Mouse (Mus musculus) embryo, embryonic 10.5 days (tissue): ENCODE measurements around the gene Trp73.

ENCODE experiments used
- DNase-seq: peaks from one replicate; pipeline ENCODE4 v3.0.0-alpha.2; 2015; ENCODE audit warnings: low spot score

The Trp73 gene

DNA sequence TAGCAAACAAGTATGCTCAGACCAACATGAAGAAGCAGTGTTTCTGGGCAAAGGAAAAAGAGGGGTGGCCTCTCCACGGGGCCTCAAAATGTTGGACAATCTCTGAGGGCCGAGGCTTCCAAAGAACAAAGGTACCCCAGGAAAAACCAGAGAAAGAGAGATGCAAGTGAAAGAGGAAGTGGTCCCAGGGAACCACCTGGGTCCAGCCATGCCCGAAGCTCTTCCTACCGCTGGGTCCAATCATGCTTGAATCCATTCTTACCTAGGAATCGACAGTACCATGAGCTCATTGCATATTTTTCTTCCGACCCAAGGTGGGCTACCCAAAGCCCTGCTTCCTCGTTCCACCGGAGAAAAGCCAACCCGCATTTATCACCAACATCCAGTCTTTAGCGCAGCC lies 36.1 kb downstream of the Trp73 start:
- DNase-seq, result no peak

DNA sequence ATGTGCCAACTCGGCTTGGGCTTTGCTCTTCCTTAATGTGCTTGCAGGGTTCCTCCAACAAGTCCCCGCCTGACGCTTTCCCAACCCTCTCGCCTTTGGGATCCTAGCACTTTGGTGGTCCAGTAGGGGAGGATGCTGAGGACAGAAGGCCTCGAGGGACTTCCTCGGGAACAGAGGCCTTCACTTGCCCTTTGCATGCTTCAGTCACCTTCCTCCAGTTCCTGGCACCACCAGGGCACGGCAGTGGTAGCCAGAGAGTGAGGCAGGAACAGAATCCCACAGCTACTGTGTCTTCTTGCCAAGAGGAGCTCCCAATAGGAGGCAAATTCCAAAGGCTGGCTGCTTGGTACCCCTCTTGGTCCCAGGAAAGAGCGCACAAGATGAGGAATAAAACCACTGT lies 36.6 kb downstream of the Trp73 start:
- no peak for DNase-seq

DNA sequence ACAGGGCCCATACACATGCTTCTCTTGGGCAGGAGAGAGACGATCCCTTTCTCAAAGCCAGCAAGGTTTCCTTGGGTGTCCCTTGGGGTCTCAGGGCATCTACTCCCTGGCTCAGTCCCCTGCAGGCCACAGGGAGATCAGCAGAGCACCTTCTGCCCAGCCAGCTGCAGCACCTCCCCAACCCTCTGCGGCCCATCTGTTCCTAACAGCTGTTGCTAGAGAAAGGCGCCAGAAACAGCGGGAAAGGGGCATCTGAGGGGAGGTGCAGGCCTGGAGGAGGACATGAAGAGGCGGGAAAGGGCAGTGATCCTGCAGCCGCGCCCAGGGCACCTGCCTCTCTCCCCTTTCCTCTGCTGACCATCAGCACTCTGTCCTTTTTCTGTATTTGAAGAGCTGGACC lies 40.6 kb downstream of the Trp73 start:
- DNase-seq, result no peak

DNA sequence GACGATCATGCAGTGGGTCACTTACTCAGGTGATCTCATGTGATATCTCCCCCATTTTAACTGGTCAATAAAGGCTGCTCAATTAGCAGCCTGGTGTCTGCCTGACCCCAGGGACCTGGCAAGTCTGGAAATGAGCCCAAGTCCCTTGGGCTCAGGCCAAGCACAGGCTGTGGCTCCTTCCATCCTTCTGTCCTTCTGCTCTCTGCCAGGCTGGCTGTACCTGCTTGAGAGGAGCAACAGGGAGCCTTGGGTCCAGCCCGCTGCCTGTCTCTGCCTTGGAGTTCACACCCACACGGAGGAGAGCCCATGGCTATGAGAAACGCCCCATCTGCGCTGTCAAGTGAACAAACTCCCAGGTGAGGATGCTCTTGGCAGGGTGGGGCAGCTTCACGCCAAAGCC lies 43.9 kb downstream of the Trp73 start:
- no peak for DNase-seq

DNA sequence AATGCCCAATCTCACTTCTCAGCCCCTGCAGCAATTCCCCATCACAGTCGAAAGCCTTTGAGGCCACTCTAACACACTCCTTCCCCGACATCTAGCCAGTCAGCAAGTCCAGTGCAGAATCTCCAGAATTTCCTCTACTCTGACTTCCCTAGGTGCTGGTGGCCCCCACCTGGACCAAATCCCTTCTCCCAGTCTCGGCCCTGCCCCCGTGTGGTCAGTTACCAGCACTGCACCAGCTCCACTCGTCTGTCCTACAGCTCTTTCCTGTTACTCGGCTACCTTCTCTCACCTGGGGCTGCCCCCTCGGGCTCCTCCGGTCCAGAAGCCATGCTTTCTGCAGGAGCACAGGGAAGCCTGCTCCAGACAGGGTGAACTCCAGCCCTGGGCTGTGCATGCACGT lies 46.8 kb downstream of the Trp73 start:
- peak; percentile 31 for DNase-seq

DNA sequence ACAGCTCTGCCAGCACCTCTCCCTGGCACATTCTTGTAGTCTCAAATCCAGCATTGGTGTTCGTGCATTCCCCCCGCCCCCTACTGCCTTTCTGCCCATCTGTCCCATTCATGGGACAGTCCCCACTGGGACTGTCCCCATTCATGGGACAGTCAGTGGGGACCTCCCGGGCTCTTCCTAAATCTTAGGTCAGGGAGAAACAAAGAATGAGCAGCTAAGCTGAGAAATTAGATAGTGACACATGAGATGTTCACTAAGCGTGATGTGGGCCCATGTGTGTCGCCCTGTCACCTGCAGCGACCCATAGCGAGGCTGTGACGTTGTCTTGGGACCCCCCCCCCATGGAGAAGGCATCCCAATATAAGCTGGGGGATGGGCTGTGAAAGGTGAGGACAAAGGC lies 48.7 kb downstream of the Trp73 start:
- DNase-seq, result no peak

DNA sequence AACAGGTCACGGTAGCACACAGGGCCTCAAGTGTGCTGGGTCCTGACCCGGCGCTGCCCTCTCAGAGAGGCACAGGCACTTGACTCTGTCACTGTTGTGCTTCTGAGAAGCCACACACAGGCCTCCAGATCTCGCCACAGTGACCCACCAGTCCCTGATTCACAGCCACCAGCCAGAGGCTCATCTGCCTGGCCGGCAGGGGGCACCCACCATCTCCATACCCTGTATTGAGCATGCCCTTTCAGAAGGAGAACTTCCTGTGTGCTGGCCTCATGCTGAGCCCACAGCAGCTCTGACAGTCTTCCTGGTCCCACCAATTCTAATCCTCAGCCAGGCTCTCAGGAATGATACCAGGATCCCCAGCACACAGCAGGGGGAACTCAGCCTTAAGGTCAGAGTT lies 50.8 kb downstream of the Trp73 start:
- no peak for DNase-seq

DNA sequence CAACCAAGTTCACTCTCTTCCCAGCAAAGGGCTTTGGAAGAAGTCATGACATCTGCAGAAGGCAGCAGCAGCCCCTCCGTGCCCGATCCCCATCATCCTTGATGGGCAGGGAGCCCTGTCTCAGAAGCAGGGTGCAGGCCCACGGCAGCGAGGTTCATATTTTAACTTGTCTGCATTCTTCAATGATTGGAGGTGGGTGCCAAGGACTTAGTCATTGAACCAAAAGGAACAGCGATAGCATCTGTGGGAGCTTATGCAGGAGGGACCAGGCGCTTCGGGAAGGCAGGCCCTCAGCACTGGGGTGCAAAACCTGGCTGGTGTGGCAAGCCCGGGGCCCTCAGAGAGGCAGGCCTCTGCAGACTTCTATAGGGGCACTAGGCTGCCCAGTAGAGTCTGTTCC lies 53.6 kb downstream of the Trp73 start:
- DNase-seq, result no peak

DNA sequence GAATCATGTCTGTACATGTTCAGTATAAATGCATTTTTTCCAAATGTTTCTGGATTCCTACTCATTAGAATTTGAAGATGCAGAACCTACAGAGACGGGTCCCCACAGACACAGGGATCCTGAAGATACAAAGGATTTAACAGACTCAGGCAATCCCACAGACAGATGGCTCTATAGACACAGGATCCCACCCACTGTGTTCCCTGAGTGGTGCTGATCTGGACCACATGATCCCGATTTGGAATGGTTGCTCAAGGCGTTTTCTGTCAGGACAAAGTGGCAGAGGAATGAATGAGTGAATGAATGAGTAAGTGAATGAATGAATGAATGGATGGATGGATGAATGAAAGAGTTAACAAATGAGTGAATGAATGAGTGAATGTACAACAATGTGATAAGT lies 54.2 kb downstream of the Trp73 start:
- no peak for DNase-seq

DNA sequence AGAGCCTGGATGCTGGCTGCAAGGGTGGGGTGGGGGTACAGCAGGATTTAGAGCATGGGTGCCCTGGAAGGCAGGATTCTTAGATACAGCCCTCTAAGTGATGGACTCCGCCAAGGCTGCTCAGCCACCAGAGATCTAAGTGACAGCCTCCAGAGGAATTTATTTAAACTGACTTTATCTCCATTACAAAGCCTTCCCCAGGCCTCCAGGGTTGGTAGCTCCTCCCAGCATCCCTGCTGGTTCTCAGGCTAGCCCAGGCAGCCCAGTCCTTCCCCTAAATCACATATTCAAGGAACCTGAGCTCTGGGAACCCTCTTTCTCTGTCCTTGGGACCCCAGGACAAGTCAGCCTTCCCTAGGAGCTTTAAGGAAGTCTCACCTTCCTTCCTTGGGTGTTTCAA lies 58.0 kb downstream of the Trp73 start:
- no peak for DNase-seq

DNA sequence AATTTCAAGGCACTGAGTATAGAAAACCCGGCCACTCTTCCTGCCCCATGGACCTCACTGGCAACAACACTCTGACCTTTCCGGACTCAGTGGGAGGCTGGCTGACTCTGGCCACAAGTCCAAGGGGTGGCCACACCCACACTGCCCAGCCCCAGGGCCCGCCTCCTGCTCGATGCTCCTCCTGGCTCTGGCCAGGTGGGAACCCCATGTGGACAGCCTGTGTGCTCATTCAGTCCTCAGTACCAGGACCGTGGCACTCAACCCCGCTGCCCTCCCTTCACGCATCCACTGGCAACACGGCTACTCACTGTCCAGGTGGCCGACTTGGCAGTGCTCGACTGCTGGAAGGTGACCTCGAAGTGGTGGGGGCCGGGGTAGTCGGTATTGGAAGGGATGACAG lies 59.0 kb downstream of the Trp73 start:
- no peak for DNase-seq

DNA sequence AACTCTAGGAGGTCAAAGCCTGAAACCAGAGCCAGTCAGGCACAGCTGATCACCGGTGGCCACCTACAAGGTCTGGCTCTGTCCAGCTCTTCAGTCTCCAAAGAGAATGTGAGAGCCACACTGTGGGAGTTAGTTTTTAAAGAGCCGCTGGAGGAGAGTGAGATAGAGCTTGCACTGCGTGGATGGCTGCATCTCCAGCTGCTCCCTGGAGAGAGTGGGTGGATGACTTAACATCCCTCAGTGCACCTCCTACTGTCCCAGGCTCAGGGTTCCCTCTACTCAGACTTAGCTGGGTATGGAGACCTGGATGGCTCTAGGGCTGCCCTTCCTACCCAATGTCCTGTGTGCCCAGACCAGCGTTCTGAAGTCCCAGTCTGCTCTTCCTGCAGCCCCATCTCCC lies 59.8 kb downstream of the Trp73 start:
- DNase-seq, result no peak

DNA sequence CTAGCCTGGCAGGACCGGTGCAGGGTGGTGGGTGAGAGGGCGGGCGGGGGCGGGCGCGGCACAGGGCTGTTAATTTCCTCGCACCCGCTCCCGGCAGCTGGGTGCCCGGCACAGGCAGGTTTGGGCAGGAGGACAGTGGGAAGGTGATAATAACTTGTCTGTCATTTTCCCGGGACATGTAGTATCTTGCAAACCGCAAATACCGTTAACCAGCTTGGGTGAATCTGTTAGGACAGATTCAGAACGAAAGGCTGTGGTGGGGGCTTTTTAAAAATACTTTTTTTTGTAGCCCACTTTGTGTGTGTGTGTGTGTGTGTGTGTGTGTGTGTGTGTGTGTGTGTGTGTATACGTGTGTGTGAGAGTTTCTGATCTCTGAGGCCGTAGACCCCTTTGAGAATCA lies 68.1 kb downstream of the Trp73 start:
- DNase-seq, result no peak

DNA sequence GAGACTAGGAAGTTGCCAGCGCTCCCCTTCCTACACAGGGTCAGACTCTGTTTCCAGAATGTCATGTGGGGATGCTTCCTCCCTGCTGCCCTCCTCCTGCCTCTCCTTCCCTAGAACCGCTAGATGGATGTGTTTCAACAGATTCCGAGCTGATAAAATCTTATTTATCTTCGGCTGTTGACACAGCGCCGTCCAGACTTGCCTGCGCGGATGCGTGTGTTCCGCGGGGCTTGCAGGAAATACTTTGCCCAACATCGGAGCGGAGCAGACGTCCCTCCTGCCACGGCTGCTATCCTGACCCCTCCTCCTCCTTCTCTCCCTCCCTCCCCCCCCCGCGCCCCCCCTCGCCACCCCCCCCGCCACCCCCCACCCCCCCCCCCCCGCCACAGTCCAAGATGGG lies 68.5 kb downstream of the Trp73 start:
- peak; percentile 9 for DNase-seq

DNA sequence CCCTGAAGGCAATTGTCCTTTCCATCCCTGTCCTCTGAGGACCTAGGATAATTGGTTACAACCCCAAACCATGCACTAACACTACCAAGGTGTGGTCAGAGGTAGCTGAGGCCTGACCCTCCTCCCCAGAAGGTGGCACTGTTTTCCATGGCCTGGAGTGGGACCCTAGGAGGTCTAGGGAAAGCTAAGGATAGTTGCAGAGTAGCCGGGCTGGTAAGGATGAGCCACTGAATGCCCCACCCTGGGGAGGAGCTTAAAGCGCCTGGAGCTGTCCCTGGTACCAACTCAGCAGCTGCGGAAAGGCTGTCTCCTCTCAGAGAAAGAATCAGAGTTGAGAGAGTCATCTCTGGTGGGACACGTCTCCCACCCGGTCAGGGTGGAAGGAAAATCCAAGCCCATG lies 69.1 kb downstream of the Trp73 start:
- DNase-seq, result peak; percentile 74

DNA sequence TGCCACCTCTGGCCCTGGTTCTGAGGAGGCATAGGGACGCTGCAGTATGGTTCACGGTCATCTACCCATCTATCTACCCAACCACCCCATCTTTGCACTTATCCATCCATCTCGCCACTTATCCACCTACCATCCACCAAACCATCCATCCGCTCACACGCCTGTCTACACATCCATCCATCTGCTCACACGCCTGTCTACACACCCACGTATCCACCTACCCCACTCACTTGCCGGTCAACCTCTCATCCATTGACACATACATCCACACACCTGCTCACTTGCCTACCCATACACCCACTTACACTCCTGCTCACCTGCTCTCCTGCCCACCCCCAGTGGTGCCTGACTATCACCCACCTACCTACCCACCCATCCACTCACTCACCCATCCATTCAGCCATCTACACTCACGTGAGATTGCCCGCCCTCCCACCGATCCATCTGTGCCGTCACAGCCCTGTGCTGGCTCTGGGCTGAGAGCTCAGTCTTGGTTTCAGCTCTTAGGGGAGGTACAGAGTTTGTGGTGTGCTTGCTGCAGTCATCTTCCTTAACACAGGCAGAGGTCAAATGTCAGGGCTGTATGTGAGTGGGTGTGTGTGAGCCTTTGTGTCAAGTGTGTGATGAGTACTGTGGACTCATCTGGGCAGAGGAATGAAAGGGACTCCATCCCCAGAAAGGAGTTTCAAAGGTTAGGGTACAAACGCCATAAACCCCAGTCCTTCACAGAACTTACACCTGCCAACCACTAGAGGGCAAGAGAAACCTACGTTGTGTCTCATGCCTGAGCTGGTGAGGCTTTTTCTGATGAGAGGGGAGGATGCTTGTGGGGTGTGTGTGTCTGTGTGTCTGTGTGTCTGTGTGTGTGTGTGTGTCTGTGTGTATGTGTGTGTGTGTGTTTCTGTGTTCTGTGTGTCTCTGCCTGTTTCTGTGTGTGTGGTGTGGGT lies 74.9 kb downstream of the Trp73 start:
- DNase-seq, result peak; percentile 69

DNA sequence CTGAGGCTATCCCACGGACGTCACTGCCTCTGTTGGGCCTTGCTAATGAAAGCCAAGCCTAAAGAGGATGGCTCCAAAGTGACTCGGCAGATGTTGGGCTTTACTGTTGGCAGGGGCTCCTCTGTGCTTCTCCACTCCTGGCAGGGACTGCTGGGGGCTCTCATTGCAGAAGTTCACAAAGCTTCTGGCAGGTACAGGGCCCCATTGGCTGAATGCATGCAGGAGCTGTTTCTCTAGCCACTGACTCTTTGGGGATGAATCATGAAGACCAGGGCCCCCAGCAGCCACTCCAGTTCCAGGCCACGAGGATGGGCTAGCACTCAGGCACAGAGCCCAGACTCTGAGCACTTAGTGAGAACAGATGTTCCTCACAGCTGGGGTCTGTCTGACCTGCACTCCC lies 82.3 kb downstream of the Trp73 start:
- no peak for DNase-seq

DNA sequence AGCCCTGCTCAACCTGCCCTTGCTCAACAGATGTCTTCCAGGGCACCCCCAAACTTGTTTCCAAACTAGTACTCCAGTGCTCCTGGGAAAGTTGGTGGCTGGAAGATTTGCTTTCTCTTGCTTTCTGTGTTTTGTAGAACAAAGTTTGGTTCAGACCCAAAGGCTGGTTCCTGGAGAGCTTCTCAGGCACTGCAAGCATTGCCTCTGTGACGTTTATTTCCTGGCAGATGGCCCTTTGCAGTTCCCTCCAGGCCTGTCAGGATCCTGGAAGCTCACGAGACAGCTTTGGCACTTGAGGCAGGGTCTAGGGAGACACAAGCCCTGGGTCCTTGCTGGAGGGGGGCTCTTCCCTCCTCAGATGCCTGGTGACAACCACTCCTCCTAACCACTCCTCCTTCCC lies 83.3 kb downstream of the Trp73 start:
- no peak for DNase-seq

DNA sequence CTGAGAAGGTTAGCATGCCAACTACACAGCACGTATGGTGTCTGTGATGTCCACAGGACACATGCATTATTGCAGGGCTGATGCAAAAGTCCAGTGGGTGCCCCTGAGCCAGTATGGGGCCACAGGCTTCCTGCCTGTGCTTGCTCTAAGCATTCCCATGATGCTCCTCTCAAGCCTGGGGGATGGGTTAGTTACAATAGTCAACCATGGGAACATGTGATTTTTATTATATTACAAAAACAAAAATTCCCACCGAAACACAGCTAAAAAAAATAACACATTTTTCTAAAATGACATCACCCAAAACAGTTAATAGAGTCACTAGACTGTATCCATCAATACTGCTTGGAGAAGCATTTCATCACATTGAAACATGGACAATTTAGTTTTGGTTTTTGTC lies 84.0 kb downstream of the Trp73 start:
- no peak for DNase-seq

DNA sequence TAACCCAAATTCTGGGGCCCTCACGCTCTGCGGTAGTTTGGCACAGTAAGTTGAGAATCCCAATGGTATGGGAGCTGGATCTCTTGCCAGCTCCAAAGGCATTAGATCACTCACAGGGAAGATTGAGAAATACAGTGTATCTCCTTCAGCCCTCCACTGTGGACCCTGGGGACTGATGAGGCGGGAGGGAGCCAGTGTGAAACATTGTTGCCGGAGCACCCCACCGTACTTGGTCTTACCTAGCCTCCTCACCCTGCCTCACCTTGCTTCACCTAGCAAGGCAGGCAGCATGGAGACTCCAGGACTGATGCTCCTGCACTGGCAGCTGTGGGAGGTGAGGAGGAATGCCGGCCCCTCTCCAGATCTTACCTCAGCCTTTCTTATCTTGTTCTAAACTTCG lies 84.5 kb downstream of the Trp73 start:
- DNase-seq, result no peak

DNA sequence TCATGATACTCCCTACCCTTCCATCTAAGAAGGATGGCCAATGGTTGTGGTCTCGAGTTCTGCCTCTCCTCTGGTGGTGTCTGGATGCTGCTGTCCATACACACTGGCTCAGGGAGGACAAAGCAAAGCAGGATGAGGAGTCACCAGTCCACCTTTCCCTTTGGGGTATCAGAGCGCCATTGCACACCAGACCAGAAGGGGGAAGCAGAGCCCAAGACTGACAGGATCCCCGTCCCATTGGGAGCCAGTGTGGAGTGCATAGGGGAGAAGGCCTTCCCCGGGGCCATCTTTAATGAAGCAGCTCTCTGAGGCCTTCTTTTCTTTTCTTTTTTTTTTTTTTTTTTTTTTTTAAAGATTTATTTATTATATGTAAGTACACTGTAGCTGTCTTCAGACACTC lies 86.9 kb downstream of the Trp73 start:
- DNase-seq, result peak; percentile 7

DNA sequence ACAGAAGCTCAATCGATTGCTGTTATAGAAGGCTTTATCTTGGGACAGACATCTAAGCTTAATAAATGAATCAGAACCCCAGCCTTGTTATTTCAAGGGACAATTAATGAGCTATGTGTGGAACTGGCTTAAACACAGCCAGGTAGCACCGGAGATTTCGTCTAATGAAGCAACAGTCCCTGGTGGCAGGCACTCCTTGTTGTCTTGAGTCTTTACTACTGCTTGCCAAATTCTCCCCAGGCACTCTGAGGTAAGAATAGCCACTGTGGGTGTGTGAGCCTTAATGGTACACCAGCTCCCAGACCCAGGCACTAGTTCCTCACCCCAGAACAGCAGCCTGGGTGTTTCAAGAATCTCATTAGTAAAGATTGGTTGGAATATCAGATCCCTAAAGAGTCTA lies 88.6 kb downstream of the Trp73 start:
- no peak for DNase-seq

DNA sequence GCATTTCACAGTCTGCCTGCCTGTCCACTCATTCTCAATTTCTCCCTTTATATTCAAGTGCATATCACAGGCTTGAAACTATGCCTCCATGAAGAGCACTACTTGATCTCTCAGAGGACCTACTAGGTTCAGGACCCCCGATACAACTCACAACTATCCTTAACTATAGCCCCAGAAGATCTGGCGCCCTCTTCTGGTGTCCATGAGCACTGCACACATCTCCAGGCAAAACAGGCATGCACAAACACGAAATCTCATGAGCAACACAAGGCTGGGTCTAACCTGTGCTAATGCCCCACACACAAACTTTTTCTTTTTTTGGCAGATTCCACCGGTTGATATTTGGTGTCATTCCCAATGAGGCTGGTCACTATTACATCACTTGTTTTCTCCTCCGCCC lies 94.2 kb downstream of the Trp73 start:
- DNase-seq, result no peak

DNA sequence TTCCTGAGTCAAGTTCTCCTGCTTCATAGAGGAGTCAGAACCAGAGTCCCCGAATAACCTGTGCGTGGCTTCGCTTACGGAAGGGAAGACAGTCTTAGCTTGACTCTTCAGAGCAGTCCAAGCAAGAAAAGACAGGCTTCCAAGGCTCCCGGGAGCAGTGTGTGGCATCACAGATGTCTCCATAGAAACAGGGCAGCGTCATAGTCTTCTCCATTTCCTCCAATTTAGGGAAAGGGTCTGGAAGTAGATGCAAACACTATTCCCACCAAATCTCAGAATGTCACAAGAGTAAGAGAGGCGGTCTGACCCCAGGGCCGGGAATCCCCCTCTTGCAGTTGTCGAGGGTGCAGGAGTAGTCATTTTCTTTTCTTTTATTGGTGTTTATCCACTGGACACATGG lies 97.4 kb downstream of the Trp73 start, which contains the start of gene Ccdc27:
Ccdc27 (minus strand) TSS at position 101 of the 400 bp plus-strand sequence.
- no peak for DNase-seq
